Mouse (Mus musculus) ES-Bruce4 (cell line): ENCODE measurements around the gene Icam2.

Experiments
- CTCF ChIP-seq: IDR thresholded peaks from one replicate; pipeline ENCODE4 v1.8.1; 2011; ENCODE audit warnings: low read depth, low read length
- EP300 ChIP-seq: IDR thresholded peaks from 2 replicates; pipeline ENCODE4 v1.6.1; 2011; ENCODE audit warnings: low read depth, low read length; ENCODE audit not compliant: insufficient read depth
- POLR2A ChIP-seq: IDR thresholded peaks from one replicate; pipeline ENCODE4 v1.8.1; 2011; ENCODE audit warnings: low read length; ENCODE audit not compliant: insufficient read depth

DNA sequence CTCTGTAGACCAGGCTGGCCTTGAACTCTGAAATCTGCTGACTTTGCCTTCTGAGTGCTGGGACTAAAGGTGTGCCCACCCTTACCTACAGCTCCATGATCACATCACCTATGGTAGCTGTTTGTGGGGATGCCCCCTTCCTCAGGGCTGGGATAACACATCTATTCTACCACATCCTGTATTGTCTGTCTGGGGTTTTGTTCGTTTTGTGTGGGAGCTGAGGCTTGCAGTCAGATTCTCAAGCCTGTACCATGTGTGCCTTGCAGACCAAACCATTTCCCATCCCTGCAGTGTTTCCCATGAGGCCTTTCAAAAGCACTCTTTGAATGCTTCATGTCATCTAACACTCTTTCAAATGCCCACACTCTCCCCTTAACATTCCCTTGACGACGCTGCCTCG lies 35.9 kb downstream of the Icam2 start:
- TF ChIP-seq EP300, result no peak
- TF ChIP-seq CTCF, result no peak
- no peak for TF ChIP-seq POLR2A
